Mouse (Mus musculus): ENCODE data around the gene Gltp.

Gene Gltp

DNA sequence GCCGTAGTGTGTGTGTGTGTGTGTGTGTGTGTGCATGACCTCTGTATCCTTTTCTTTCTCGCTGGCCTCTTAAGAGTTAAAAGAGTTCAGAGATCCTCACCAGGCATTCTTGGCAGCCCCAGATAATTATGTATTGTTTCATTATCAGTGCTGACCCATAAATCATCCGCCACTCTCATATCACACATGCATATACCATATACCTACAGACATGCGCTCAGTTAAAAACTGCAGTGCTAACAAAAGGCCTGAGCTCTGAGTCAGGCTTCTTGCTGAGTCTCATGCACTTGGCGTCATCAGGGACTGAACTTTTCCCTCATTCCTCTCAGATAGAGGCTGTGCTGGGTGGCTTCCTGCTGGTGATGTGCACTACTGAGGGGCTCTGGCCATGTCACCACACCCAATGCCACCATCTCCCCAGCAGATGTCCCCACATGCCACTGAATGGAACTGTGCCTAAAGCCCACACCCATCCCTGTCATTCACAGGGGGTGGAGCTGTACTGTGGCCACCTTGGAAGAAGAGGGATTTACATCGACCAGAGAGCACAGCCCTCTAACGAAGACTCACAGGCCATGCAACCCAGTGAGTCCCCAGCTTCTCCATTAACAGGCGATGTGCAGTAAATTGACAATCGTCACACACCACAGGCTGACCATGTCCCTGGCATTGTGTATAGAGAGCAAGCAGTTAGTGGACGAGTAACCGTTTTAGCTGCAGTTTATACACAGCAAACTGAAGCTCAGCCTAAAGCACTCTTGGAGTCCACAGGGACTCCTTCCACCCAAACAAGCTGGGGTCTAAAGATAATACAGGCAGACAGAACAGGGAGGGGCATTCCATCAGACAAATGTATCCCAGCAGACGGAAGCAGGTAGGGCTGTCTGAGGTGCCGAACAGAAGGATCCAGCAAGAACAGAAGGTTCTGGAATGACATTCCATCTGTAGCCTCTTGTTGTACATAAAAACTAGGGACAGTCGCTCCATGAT is 11.9 kb upstream of the Gltp start:
- DNase-seq (ENCODE audit: inconsistent ontology term), result peak; percentile 27

DNA sequence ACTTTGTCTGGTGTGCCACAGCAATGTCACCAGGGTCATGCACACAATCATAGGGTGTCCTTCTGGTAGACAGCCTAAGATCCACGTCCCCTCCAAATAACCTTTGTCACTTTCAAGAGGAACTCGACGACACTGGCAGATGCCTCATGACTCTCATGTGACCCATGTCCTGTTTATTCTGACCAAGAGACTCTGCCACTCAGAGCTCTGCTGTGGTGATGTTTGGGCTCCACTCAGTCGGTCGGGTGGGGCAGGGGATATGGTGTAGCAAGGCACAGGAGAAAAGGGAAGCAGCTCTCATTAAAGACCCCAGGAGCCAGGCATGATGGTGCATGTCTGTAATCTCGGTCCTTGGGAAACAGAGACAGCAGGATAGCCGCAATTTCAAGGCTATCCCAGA is 8.2 kb upstream of the Gltp start:
- no peak for DNase-seq (ENCODE audit: inconsistent ontology term)

DNA sequence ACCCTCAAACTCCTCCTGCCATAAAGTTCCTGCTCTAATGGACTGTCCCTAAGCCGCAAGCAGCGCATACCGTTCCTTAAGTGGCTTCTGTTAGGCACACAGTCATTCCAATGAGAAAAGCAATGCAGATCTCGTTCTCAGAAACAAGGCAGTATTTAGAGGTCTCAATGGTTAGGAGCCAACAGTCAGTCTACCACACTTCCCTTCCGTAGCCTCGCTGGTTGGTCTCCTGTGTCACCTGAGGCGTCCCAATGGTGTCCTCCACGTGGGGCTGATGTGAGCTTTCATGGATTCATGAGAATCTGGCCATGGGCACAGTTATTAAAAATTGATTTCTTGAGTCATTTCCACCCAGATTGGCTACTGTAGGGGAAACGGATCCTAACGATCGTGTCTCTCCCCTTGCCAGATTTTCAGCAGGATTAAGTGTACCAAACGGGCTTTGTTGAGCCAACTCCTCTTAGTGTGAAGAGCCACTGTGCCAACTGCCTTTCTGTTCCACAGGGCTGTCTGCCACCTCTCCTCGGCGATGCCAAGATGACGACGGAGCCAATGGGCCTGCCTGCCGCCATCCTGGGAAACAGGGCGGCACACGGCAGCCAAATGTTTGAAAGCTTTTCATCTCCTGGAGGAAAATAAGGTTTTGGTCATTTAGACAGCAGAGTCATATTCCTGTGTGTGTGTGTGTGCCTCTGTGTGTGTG is 7.4 kb upstream of the Gltp start:
- peak; percentile 62 for DNase-seq (ENCODE audit: inconsistent ontology term)

DNA sequence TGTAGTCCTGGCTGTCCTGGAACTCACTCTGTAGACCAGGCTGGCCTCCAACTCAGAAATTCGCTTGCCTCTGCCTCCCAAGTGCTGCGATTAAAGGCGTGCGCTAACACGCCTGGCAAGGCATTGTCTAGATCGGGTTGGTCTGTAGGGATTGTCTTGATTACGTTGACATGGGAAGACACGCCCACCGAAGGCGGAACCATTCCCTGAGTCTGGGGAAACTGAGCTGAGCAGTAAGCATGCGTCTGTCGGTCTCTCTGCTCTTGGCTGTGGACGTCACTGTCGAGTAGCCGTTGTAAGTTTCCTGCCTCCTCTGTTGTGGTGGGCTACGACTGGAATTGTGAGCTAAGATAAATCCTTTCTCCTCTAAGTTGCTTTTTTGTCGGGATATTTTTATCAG is 6.2 kb upstream of the Gltp start:
- no peak for DNase-seq (ENCODE audit: inconsistent ontology term)

DNA sequence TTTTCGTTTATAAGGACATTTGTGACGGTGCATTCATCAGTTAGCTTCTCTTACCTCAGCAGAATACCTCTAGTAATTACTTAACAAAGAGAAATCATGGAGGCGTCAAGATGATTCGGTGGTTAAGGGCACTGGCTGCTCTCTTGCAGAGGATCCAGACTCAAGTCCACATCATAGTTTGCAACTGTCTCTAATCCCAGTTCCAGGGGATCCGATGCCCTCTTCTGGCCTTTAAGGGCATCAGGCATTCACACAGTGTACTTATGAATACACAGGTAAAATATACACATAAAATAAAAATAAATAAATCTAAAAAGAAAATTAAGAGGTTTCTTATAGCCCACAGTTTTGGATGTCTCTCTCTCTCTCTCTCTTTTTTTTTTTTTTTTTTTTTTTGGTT is 5.0 kb upstream of the Gltp start:
- no peak for DNase-seq (ENCODE audit: inconsistent ontology term)

DNA sequence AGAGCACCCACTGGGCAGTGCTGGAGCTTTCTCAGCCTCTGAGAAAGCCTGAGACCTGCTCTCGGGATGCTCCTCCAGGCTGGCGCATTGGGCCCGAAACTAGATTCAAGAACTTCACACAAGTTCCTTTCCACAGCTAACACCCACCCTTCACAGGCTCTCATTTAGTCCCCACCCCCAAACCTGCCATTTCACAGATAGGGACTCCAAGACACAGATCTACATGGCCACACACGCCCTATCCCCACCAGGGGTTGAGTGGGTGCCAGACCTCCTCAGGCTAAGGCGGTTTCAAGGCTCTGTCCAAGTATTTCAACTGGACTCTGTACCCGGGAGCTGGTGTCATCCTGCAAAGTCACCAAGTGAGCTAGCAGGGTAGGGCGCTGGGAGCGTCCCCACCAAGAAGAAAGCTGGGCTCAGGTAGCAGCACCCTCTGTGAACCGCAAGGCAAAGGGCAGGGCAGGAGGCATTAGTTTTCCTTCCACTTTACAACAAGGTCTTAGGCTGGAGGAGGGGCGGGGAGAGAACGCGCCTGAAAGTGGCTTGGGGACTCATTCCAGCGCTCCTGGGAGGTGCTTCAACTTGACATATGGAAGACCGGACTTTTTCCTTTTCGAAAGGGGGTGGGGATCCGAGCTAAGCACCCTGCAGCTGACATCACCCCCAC is 951 bp downstream of the Gltp start:
- peak; percentile 49 for DNase-seq (ENCODE audit: inconsistent ontology term)

DNA sequence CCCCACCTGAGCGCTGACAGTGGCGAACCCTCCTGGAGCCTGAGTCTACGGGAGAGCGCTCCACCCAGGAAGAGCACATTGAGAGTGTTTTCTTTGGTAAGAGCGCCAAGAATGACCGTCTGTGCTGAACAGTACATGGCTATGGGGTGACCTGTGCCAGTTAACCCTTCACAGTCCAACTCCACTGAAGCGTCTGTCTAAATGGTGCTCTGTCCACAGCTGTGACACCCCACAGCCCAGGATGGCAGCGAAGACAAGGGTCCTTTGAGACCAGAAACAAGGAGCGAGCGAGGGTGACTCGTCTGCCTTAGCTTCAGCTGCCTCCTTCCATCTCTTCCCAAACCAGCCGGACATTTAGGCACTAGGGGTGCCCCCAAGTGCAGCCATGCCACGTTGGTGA is 2.1 kb downstream of the Gltp start:
- DNase-seq (ENCODE audit: inconsistent ontology term), result no peak

DNA sequence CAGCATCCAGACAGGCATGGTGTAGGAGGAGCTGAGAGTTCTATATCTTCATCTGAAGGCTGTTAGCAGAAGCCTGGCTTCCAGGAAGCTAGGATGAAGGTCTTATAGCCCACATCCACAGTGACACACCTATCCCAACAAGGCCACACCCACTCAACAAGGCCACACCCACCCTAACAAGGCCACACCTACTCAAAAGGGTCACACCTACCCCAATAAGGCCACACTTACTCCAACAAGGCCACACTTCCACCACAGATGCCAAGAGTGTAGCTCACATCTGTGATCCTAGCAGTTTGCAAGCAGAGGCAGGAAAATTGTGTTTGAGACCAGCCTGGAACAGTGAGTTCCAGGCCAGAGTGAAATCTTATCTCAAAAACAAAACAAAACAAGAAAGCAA is 2.9 kb downstream of the Gltp start:
- DNase-seq (ENCODE audit: inconsistent ontology term), result no peak

DNA sequence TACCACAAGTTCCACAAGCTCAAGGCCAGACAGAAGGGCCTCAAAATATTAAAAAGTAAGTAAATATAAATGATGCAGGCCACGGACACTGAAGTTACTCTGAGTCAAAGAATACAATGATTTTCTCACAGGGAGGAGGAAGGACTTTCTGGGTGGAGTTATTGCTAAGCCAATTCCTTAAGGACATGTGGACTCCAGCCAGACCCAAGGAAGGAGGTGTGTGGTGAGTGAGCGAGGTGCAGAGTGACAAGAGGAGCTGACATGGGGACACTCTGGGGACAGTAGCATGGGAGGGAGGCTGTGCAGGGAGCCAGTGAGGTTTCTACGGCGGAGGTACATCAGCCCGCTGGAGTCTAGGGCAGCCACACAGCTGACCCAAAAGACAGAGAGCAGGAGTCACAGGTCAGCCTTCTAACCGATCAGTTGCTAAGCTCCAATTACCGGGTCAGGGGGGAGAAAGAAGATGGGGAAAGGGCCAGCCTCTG is 4.0 kb downstream of the Gltp start:
- DNase-seq (ENCODE audit: inconsistent ontology term), result no peak

DNA sequence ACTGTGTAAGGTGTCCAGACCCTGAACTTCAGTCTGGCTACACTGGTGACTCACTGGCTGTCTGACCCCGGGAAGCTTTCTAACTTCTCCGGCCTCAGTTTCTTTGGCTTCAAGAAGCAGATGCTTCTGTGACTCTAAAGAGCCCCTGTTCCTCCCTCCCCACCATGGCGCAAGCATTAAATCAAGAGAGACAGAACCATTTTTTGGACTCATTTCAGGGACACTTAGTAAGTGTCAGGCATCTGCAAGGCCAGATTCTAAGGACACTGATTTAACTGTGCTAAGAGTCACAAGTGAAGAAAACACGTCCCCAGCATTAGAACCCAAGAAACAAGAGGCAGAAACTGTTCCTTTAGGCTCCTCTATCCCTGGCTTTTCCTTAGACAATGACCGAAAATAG is 4.8 kb downstream of the Gltp start:
- no peak for DNase-seq (ENCODE audit: inconsistent ontology term)

DNA sequence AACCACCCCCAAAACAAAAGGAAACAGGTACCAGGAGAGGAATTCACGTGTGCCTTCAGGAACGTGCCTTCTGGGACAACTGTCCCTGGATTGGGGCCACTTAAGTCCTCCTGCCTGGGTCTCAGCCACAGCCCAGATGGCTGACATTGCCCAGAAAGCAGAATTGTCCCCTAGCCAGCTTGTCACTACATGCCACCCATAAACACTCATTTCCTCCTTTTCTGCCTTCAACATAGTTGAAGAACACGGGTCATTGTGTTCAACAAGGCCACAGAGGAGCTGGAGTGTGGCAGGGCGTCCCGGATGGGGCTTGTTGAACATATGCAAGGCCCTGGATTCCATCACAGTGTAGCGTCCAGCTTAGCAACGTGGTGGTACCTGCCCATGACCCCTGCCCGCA is 9.1 kb downstream of the Gltp start:
- peak; percentile 51 for DNase-seq (ENCODE audit: inconsistent ontology term)

DNA sequence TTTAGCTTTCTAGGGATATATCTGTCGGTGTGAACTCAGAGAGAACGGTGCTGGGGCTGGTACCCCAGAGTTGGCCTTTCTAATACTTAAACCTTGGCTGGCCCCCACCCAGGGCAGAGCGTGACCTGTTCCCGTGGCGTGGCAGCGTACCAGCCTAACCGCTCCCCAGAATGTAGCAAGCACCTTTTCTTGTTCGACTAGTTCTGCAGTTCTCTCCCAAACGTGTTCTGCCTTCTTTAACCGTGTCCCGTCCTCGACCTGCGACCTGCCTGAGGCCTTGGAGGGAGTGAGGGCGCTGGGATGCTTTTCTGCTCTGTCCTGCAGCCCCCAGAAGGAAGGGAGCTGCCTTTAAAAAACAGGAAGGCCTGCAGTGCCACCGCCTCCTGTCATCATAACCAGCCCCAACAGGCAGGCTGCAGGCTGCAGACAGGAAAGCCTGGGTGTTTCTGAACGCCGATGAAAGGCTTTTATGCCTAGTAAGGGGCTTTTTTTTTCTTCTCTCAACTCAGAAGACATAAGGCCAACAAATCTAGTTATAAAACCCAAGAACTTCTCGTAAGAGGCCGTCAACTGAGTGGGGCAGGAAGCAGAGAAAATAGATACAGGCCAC is 10.0 kb downstream of the Gltp start:
- no peak for DNase-seq (ENCODE audit: inconsistent ontology term)

DNA sequence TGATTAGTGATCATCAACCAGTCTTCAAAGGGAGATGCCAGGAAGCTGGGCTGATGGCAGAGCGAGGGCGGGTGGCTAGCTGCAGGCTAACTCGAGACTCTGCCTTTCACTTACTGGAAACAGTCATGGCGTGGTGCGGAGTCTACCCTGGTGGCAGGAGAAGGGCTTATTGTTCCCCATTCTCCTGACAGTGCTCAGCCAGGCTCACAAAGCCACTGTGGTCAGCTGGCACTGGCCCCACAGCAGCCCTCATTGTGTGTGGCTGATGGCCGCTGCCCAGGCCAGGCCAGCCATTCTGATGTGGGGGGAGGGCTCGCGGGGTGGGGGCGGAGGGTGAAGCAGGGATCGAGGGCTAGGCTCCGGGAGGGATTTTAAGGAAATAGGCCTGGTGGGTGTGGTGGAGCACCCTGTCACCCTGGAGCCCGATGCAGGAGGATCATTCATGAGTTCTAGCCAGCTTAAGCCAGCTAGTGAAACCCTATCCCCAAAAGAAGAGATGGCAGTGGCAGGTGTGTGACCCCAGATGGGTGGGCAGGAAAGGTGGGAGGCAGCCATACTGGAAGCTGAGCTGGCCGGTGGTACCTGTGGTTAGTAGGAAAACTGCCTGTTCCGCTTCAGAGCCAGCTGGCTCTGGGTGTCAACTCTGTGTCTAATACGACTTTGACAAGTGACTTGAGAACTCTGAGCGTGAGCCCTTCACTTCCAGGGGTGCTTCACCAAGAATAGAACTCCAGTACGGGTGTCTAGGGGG is 10.8 kb downstream of the Gltp start:
- DNase-seq (ENCODE audit: inconsistent ontology term), result peak; percentile 90

DNA sequence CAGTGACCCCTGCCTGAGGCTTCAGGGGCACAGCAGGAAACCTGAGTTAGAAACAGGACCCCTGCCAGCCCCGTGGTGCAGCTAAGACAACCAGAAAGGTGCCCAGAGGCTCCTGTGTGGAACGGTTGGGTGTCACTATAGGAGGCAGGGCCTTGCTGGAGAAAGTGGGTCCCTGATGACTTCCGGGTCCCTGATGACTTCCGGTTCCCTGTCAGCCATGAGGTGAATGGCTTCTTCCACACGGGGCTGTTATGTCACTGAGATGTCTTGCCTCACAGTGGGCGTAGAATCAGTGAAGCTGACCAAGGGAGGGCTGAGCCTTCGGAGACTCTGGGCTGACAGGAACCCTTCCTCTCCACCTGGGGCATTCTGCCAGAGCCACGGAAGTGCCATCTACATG is 16.2 kb downstream of the Gltp start:
- no peak for DNase-seq (ENCODE audit: inconsistent ontology term)

DNA sequence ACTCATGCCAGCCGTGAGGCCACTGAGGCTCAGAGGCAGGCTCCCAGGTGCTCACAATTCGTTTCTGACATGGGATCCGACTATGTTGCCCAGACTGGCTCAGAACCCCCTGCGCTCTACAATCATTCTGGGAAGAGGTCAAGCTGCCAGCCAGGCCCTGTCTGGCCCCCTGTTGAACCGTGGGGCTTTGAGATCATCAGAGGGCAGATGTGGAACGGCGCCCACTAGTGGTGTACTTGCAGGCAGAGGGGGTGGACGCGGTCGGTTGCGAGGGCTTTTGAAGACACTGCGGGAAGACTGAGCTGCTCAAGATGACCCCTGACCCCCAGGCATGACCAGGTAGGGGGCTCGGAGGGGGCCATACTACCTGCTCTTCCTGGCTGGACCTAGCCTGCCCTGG is 17.7 kb downstream of the Gltp start:
- DNase-seq (ENCODE audit: inconsistent ontology term), result no peak

DNA sequence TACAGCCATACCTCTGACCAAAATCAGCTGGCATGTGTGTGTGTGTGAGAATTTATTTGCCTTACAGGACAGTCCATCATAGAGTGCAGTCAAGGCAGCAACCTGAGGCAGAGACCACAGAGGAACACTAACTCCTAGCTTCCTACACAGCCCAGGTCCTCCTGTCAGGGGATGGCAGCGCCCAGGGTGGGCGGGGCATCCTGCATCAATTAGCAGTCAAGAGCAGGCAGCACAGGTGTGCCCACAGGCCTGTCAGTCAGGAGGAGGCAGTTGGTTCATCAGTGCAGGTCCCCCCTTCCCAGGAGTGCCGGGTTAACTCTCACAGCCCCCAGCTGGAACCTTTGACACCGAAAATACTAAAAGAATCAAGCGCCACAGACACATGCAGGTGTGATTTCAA is 21.8 kb downstream of the Gltp start:
- no peak for DNase-seq (ENCODE audit: inconsistent ontology term)

DNA sequence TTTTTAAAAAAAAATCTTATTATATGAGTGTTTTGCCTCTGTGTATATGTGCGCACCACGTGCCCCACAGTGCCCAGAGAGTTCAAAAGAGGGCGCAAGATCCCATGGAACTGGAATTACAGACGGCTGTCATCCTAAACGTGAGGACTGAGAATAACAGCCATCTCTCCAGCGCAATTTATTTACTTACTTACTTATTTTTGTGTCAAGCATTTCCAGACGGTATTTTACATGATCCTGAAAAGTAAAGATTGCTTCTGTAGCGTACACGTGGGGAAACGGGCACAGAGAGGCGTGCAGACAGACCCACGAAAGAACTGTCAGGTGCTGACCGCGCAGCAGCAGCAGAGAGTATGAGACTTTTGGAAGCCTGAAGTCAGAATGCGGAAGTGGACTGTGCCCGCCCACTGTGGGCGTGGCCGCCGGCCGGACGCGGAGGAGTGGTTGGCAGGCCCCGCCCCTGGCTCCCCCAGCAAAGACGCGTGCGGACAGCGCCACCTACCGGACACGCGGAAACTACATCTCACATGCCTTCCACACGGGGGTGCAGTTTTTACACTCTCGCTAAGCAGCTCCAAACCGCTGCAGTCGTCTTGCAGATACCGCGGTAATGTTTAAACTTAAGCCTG is 23.4 kb downstream of the Gltp start:
- DNase-seq (ENCODE audit: inconsistent ontology term), result peak; percentile 98

DNA sequence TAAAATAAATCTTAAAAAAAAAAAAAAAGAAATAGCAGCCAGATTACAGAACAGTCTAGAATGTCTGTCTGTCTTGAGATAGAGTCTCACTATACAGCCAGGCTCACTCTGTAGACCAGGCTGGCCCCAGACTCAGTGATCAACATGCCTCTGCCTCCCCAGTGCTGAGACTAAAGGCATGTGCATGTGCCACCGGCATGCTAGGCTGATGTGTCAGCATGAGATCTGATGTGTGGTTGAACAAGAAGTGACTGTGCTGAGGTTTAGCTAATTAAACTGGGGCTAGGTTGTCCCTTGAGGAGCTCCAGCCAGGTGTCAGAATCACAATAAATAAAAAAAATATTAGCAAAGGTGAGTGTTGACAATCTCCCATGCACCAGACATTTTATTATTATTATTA is 24.1 kb downstream of the Gltp start:
- DNase-seq (ENCODE audit: inconsistent ontology term), result no peak

DNA sequence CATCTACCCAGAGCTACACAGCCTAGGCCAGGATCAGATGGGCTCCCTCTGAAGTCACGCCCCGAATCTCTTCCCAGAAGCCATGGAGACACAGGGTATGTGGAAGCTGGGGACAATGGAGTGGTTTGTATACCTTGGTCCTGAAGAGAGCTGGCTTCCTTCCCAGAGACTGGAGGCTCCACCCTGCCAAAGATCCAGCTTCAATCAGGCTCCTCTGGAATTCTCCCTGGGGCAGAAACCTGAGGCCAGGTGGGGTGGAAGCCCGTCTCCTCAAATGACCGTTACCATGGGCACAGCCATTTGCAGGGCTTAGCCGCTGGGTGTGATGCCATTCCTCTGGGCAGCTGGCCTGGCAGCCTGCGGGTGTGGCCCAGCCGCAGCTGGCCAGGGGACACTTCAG is 26.0 kb downstream of the Gltp start:
- DNase-seq (ENCODE audit: inconsistent ontology term), result no peak

DNA sequence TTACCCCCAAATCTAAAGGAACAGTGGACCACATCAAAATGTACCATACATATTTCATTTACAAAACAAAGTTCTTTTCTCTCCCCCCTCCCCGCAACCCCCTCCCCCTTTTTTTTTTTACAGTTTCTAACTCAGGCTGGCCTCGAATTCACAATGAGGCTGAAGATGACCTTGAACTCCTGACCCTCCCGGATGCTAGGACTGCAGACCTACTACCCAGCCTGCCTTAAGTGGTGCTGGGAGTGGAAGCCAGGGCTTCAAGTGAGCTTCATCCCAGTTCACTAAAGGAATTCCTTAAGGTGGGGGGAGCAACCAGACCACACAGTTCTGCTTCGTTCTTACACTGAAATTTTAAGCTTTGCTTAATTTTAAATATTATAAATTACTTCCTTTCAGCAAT is 26.6 kb downstream of the Gltp start:
- no peak for DNase-seq (ENCODE audit: inconsistent ontology term)

DNA sequence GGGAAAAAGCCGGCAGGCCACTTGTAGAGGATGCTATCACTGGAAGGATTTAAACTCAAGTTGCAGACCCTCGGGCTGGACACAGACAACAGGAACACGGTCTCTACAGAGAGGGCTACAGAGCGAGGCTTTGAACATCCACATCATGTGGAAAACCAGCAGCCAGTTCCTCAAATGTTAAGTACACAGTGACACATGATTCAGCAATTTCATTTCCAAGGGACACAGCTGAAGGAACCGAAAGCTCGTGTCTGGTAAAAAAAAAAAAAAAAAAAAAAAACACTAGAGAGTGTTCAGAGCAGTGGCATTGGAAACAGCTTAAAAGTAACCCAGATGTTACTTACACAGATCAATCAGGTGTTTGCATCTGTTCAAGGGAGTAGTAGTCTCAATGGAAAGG is 29.8 kb downstream of the Gltp start:
- DNase-seq (ENCODE audit: inconsistent ontology term), result no peak
